Mouse (Mus musculus) gastrocnemius, adult 2 months (tissue): ENCODE measurements at regions not wholly inside any gene's neighbourhood (a gene's known extent, or its start where the extent isn't known, plus 50 kb on each side); places are given as distances from the start of the nearest gene placed in this dataset.

ENCODE experiments used
- DNase-seq: peaks from one replicate; pipeline ENCODE4 v3.0.0; 2022
- H3K27ac ChIP-seq: fragments of 200-600 bp; 2 replicates; pipeline ENCODE4 v1.8.1; 2022; ENCODE audit warnings: mild to moderate bottlenecking
- H3K4me3 ChIP-seq: fragments of 200-600 bp; 2 replicates; pipeline ENCODE4 v1.8.1; 2022; ENCODE audit warnings: mild to moderate bottlenecking, moderate library complexity
- CTCF ChIP-seq: fragments of 200-600 bp; IDR thresholded peaks from 2 replicates; pipeline ENCODE4 v1.8.1; 2022; ENCODE audit warnings: antibody characterized with exemption, mild to moderate bottlenecking, moderate library complexity
- intact Hi-C: fragments of 180-260 bp; cut with DNase I; formaldehyde crosslinking; loops from one replicate; pipeline ENCODE4 v1.15.1; 2025

- TF ChIP-seq CTCF = no peak
- H3K27ac ChIP-seq = no peak overlapping the region
- intact Hi-C loops = no loop called here
- H3K4me3 ChIP-seq = no peak overlapping the region
- no peak for DNase-seq
Measured at GRCm38 (mm10) chr5:95864252-95864651, 88.5 kb downstream of the E330014E10Rik start.

GRCm38 (mm10) chr5:95864725-95865492 is 89.1 kb downstream of the E330014E10Rik start:
- TF ChIP-seq CTCF = no peak
- Histone ChIP-seq H3K4me3 (no peak overlapping the region), H3K27ac (no peak overlapping the region)
- intact Hi-C loops = no loop called here
- no peak for DNase-seq

- H3K4me3 ChIP-seq = no peak overlapping the region
- no peak for TF ChIP-seq CTCF
- DNase-seq = no peak
- intact Hi-C loops = no loop called here
- H3K27ac ChIP-seq = no peak overlapping the region
Measured at GRCm38 (mm10) chr5:95865516-95865915, 89.7 kb downstream of the E330014E10Rik start.

- no peak for DNase-seq
- Histone ChIP-seq H3K4me3 (no peak overlapping the region), H3K27ac (no peak overlapping the region)
- intact Hi-C loops = no loop called here
- TF ChIP-seq CTCF = no peak
Measured at GRCm38 (mm10) chr5:95866848-95867495, 89.8 kb upstream of the Cxcl13 start.

- Histone ChIP-seq H3K4me3 (no peak overlapping the region), H3K27ac (no peak overlapping the region)
- TF ChIP-seq CTCF = no peak
- intact Hi-C loops = no loop called here
- no peak for DNase-seq
Measured at GRCm38 (mm10) chr5:95870336-95870845, 86.4 kb upstream of the Cxcl13 start.

- no peak for TF ChIP-seq CTCF
- H3K27ac ChIP-seq = no peak overlapping the region
- intact Hi-C loops = no loop called here
- no peak overlapping the region for H3K4me3 ChIP-seq
- no peak for DNase-seq
Measured at GRCm38 (mm10) chr5:95874969-95875368, 81.8 kb upstream of the Cxcl13 start.

- peak; percentile 87 for DNase-seq
- peak; percentile 90 for TF ChIP-seq CTCF
- Histone ChIP-seq H3K27ac (no peak overlapping the region), H3K4me3 (no peak overlapping the region)
- intact Hi-C loops = loop anchor here (1.0 kb wide), 2 partner anchors 69 to 90 kb away; no protein-coding TSS in a partner anchor
Measured at GRCm38 (mm10) chr5:95880914-95881313, 75.8 kb upstream of the Cxcl13 start.
